Mouse (Mus musculus): ENCODE results near the gene Gjd2. TPM values are rescaled to one million over a fixed set of nuclear protein-coding genes. Genes with fewer than 3 reads are reported as not detected.

The Gjd2 gene
- 15.0 and 15.1 TPM in 2 replicates for polyA plus RNA-seq (2012; rRNA removed)

GRCm38 (mm10) chr2:114013295-114013771 lies at the start of gene Gjd2:
Gene Gjd2 (minus strand): TSS chr2:114013619.

GRCm38 (mm10) chr2:114052696-114053598 lies 39.5 kb upstream of the Gjd2 start, which contains the start of gene Actc1:
Gene Actc1 (minus strand): TSS chr2:114053548.

Other genes starting within 250 kb of the Gjd2 start
- gene Scg5, start 184.5 kb downstream of the Gjd2 start, polyA plus RNA-seq (2012; rRNA removed) = 110 and 133 TPM in 2 replicates
- 18.4 and 25.8 TPM in 2 replicates for gene Arhgap11a, start 165.0 kb downstream of the Gjd2 start, polyA plus RNA-seq (2012; rRNA removed)
- gene Actc1, start 39.9 kb upstream of the Gjd2 start, polyA plus RNA-seq (2012; rRNA removed) = 3.8 and 223 TPM in 2 replicates
- 44.6 and 50.2 TPM in 2 replicates for gene Aqr, start 173.4 kb upstream of the Gjd2 start, polyA plus RNA-seq (2012; rRNA removed)
- gene Zfp770, start 187.8 kb upstream of the Gjd2 start, polyA plus RNA-seq (2012; rRNA removed) = 8.4 and 8.5 TPM in 2 replicates

All from central nervous system, embryonic 14 days (tissue).